Mouse (Mus musculus) embryo, embryonic 11.5 days (tissue): ENCODE measurements around the gene Fam222a.
A peak's percentile ranks its signal among the peaks of the same experiment; 100 is the strongest.

Source experiments
- DNase-seq: peaks from one replicate; pipeline ENCODE4 v3.0.0-alpha.2; 2012; ENCODE audit warnings: low read depth, low spot score

Fam222a gene

DNA sequence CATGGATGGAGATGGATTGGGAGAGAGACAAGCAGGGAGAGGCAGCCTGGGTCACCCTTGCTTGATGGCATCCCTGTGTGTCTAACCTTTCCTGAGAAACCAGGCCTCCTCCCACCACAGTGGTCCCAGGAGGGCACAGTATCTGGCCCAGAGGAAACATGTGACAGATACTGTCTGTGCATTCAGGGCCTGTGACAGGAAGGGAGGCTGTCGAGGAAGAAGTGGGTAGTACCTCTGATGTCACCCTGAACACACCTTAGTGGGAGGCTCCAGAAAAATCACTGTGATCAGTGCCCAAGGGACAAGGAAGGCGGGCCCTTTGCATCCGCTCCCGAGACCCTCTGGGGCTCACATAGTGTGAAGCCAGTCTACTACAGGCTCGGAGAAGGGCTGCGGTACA lies 38.2 kb downstream of the Fam222a start:
- DNase-seq: no peak

DNA sequence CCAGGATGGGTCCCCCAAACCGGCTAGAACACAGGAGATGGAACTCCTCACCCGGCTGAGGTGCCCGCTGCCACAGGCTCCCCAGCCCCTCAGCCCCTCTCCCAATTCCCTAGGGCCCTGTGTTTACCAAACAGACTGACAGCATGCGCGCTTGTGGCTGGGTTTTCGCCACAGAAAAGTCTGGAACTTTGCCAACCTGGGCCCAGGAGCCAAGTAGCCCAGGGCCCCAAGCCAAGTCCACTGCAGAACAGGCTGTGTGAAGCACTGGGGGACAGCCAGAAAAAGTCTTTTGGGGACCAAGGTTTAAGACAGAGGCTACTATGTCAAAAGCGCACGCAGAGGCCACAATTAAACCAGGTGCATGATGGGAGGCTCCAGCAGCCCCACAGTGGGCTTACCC lies 39.8 kb downstream of the Fam222a start:
- no peak for DNase-seq

DNA sequence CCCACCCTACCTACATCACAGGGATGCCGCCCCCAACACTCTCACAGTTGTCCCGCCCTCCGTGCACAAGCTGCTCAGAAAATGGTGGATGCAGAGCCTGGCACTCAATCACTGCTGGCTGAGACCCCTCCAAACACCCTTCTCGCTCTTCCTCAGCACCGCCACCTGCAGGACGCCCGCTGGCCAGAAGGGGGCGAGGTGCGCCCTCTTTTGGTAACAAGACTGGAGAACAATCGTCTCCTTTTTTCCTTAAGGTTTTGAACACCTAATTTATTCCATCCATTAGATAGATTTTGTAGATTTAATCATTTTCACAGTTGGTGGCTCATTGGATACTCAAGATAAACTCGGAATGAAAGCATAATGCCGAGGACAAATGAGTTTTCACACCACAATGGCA lies 40.7 kb downstream of the Fam222a start:
- DNase-seq: peak; percentile 67

DNA sequence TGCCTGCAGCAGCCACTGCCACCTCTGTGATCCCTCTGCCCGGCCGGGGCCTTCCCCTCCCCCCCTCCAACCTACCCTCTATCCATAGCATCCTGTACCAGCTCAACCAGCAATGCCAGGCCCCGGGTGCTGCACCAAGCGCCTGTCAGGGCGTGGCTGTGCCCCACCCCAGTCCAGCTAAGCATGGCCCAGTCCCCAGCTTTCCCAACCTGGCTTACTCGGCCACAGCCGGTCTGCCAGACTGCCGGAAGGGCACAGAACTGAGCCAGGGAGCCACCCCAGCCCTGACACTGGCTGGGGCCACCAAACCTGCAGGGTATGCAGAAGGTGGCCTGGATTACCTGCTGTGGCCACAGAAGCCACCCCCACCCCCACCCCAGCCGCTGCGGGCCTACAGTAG lies 43.4 kb downstream of the Fam222a start:
- DNase-seq: no peak

DNA sequence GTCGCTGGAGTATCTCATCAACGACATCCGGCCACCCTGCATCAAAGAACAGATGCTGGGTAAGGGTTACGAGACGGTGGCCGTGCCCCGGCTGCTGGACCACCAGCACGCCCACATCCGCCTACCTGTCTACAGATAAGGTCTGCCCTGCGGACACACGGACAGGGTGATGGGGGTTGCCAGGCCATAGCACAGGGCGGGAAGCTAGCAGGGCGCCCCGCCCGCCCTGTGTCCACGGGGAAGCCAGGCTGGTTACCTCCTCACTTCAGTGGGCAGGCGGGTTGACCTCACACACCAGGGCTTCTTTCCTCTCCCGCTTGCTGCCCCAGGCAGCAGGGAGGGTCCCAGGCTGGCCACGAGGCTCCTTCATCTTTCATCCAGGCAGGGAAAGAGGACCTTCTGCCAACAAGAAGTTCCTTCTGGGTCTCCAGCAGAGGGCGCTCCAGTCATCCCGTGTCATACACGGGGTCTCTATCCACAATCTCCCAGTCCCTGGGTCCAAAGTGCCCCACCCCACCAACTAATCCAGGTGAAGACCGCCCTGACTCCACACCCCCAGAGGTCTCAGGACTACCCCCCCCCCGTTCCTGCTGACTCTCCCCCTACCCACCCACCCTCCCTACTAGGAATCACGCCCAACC lies 44.3 kb downstream of the Fam222a start:
- DNase-seq: no peak

DNA sequence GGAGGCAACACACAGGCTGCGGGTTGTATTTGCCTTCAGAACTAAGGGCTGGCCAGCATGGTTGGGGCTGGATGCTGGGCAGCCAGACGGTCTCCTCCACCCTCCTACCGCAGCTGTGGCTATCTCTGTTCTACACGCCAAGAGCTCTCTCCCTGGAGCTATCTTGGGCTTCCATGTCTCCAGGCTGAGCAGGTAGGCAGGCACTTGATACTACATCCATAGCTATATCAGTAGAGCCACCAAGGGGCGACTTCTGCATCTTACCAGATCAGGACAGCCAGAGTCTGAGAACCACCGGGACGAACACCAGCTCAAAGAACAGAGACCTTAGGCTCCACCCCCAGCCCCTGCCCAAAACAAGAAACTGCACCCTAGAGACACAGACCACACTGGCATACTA lies 47.0 kb downstream of the Fam222a start:
- no peak for DNase-seq

DNA sequence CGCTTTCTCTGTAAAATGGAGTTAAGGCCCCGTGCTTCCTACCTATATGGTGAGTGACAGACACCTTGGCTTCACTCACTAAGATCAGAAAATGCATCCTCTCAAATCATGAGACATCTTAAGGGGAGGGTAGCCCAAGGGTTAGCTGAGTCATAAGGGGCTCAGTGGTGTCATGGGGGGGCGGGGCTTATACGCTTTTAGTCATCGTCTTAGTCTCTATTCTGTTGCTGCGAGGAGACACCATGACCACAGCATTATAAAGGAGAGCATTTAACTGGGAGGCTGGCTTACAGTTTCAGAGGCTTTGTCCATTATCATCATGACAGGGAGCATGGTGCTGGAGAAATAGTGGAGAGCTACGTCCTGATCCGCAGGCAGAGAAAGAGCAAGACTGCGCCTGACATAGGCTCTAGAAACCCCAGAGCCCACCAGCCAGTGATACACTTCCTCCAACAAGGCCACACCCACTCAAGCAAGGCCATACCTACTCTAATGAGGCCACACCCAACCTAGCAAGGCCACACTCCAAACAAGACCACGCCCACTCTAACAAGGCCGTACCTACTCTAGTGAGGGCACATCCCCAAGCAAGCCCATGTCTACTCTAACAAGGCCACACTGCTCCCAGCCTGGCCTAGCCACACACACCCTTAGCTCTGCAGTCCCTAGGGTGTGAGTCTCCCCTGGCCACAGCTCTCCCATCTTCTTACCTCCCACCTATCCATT lies 48.7 kb downstream of the Fam222a start:
- DNase-seq: no peak

DNA sequence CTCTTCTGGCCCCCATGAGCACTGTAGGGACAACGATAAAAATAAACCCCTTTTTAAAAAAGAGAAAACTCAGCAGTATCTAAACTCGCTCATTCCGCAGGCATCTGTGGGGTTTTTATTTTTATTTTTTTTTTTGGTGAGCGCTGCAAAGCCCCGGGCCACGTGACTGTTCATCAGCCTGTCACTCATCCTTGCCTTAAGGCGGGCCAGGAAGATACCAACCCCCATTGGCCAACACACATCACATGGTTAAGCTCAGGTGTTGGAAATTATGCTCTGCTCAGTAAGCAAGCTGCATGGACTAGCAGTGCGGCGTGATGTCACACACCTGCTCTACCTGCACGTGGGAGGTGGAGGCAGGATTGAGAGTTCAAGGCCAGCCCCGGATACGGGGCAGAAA lies 50.0 kb downstream of the Fam222a start:
- DNase-seq: no peak

DNA sequence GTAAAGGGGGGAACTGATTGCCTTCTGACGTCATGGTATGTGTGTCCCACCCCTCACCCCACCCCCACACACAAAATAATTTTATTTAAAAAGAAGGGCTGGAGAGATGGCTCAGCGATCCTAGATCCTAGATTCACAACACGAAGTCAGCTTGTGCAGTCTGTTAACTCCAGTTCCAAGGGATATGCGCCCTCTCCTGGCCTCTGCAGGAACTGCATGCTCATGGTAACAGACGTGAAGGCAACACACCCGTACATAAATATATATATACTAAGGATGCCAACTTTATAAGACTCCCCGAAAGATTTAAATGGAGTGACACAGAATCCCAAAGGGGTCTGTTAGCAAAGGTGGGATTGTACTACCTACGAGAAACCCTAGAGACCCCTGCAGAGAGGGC lies 51.0 kb downstream of the Fam222a start:
- peak; percentile 69 for DNase-seq

DNA sequence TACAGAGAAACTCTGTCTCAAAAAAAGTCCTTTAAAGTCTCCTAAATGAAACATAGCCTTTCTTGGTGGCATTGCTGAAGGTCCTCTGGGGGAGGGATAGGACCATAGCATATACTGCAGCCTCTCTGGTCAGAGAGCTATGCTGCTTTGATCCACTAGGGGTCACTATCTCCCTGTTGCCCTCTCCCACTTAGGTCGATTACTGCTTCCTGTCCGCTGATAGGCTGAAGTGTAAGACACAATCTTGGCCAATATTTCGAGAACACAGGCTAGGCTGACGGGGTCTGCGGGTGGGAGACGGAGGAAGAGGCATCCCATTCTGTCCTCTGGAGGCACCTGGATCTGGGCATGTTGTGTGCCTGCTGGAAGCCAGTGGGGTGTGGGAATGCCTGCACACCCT lies 52.5 kb downstream of the Fam222a start:
- no peak for DNase-seq

DNA sequence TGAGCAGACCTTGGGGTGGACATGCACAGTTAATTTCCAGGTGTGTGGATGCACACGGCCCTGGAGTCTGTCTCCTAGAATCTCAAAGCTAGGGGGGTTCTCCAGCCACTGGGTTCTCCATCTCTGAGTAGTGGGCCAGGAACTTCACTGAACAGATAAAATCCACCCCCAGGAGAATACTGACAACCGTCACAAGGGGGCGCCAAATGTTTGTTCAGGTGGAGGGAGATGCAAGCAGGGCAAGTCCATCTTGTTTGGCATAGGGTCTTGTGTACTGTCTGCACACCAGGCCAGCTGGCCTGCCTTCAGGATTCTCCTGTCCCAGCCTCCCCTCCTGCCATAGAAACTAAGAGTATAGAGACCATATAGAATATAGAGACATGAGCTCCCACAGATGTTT lies 57.8 kb downstream of the Fam222a start:
- peak; percentile 55 for DNase-seq

DNA sequence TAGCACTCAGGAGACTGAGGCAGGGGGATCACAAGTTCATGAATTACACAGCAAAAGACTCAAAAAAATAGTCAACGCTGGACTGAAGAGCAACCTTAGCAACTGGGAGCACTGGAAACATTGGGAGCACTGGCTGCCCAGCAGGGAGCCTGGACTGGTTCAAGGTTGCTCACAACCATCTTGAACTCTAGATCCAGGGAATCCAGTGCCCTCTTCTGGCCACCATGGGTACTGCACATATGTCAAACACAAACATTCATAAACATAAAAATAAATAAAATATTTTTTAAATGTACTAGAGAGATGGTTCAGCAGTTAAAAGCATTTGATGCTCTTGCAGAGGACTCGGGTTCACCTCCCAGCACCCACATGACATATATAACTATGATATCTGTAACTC lies 63.5 kb downstream of the Fam222a start:
- no peak for DNase-seq

DNA sequence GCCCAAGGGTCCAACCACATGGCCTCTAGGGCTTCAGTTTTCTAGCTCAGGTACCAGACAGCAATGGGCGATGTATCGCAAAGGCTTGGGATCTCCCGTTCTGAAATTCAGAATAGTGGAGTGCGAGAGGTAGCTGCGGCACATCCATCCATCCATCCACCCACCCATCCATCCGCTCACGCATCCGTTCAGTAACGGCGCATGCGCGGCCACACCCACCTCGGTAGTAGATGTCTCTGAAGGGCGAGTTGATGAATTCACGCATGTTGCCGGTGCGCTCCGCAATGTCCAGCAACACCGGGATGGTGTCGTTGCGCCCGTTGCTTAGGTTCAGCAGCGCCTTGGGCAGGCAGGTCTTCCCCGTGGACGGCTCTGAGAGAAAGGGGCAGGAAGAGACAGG lies 68.3 kb downstream of the Fam222a start:
- no peak for DNase-seq

DNA sequence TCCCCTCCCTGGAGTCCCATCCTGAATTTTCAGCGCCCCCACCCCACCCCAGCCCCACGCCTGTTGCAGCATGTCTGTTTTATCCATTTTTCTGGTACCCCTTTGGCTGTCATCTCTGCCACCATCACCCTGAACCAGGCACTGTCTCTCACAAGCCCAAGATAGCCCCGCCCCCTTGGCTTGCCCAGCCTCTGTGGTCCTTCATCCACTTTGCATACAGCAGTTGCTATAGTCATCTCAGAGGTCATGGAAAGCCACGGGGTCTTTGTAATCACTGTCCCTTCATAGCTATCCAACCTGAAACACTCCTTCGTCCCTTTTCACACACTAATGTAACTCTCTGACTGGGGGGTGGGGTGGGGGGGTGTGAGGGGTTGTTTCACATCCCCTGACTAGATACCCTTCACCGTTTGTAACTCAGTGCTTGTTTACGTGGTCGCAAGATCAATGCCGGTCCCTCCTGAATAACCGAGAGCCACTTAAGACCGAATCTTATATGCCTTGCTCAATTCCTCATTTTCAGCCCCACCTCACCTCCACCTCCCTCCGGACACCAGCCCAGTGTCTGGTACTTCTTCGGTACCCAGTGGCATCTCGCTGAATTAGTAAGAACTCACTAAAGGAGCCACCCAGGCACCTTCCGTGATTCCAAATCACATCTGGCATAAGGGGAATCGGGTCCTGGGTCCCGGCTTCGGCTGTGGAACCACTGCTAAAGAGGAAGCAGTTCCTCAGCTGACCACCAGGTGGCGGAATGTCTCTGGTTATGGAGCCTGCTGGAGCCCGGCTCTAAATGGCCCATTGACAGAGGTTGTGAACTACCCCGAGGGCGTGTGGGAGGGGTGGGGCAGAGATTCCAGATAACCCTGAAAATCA lies 71.2 kb downstream of the Fam222a start:
- DNase-seq: peak; percentile 81

DNA sequence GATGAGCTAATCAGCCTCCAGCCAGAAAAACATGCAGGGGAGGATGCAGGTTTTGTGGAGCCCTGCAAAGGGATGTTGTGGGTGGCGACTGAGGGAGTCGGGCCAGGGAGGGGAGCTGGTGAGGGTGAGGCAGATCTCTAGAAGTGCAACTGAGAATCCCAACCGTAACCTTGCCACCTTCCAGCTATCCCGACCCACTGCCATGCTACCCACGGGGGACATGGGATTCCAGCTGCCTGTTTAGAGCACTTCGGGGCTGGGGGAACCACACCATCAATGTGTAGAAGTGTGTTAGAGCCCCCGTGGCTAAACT lies 71.8 kb downstream of the Fam222a start:
- DNase-seq: no peak

DNA sequence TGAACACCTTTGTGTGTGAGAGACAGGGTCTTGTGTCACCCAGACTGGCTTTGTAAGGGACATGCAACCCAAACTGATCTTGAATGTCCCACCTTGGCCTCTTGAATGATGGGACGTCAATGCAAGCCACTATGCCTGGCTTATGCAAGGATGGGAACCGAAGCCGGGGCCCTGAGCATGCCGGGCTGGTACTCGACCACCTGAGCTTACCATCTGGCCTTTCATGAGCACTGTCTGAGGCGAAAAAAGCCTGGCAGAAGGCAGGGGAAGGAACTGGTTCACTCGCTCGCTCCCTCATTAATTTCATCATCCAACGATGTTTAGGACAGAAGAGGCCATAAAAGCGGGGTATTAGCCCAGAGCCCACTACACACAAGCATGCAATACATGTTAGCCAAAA lies 73.0 kb downstream of the Fam222a start:
- no peak for DNase-seq

DNA sequence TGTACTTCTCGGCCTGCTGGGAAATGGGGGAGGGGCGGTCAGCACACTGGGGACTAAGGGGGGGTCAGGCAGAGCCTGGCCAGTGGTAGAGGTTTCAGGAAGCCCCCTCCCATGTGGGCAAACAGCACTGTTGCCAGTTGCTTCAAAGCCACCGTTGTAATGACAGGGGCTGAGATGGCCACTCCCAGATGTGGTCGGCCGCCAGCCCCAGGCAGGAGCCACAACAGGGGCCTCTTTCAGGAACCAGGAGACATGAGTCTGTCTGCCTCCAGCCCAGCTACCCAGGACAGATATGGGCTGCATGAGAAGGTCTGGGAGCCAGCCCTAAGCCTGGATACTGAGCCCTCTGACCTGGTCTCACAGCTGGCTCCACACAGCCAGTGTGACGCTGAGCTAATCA lies 77.1 kb downstream of the Fam222a start:
- no peak for DNase-seq

DNA sequence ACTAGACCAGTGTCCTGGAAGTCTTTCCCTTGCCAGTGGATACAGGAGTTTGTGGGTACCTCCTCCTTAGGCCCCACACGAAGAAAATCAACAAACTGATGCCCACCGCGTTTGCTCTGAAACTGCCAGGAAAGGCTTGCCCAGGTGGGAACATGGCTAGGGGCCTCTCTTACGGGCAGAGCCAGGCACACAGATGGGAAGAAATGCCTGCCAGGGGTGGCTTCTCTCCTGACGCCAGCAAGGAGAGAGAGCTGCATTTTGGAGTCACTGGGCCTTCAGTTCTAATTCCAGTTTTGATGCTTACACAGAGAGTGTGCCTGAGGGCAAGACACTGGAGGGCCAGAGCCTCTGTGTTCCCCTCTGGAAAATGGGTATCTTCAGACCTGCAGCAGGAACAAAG lies 78.1 kb downstream of the Fam222a start:
- DNase-seq: no peak

DNA sequence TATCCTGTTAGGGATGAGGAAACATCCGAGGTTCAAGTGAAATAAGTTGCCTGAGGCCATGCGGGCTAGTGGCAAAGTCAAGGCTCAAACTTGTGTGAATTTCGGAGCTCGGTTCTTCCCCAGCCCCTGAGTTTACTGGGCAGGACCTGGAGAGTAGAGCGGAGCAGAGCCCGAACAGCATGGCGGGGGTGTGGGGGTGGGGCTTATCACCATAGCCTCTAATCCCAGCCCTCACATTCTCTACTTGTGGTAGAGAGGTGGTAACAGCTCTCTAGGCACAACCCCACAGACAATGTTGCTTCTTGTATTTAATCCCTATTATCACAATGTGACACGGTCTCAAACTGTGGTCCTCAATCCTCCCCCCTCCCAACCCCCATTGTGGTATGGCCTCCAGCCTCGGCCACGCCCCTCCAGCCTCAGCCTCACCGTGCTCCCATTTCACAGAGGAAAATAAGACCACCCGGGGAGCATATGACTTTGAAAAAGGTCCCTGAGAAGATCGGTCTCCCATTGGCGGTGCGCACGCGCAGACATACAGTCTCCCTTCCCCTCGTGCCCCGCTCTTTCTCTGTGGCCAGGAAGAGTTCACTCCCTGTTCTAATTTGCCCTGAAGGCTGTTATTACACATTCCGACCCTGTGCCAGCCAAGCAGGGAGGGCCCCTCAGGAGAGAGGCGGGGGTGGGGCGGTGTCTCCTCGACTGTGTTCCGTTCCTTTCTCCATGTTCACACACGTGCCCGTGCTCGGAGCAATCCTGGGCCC lies 79.6 kb downstream of the Fam222a start:
- DNase-seq: no peak

DNA sequence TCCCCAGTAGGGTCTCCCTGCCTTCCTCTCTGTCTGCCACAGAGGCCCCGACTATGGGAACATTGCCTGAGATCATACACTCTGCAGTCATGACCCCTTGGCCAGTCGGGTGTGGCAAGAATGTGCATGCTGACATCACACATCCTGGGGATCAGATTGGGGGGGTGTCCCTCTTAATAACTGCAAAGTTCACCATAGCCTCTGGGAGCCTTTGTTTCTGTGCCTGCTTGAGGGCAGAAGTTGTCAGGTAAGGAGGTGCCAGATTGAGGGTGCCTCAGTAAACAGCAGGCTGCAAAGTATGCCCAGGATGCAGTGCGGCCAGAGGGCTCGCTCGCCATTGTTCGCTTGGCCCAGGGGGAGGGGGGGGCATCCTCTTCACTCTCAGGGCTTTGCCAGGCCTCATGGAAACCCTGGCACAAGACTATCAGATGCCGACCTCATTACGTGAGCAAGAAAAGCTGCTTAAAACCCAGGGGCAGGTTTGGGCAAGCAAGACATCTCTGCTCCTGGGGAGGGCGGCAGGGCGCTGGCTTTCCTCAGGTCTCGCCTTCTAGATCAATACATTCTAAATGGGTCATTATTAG lies 81.0 kb downstream of the Fam222a start:
- no peak for DNase-seq

DNA sequence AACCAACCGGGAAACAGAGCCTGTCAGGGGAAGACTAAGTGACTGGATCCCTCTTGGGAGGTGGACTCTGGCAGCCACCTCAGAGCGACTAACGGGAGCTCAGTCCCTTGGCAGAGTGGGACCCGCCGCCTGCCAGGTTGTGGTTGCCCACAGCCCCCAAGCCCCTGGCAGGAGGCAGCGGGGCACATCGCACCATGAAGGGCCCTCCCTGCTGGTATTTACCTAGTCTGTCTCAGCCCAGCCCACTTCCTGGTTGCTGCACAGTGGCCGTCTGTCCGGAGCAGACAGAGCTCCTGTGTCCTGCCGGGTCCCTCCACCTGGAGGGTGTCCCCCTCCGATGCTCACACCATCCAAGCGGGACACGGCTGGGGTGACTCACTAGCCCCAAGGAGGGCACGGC lies 83.2 kb downstream of the Fam222a start:
- DNase-seq: no peak

DNA sequence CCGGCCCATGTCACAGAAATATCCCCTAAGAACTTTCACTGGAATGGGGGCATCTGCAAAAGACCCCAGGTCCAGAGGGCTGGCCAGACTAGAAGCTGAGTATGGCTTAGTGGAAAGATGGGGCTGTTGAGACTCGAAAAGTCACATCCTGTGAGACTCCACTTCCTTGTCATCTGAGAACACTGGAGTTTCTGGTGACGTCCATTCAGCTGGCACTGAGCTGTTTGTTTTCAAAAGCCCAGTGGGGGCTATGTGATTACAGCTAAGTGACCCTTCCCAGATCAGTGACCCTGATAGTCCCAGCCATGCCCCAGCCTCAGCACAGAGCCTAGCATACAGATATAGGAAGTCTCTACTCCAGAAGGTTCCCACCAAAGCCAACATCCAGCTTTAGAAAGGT lies 83.6 kb downstream of the Fam222a start:
- no peak for DNase-seq
